Mouse (Mus musculus) liver, adult (tissue): ENCODE results near the gene Guca1b.

Experiments used
- GATA4 ChIP-seq: IDR thresholded peaks from 2 replicates; pipeline ENCODE4 v1.6.1; 2014; ENCODE audit warnings: mild to moderate bottlenecking, low read length; ENCODE audit not compliant: insufficient replicate concordance

Guca1b gene

GRCm38 (mm10) chr17:47385145-47385544, at the start of gene Guca1b:
TSS of gene Guca1b (plus strand) at chr17:47385393.
- no peak for TF ChIP-seq GATA4

GRCm38 (mm10) chr17:47343121-47343520, 42.1 kb upstream of the Guca1b start:
- no peak for TF ChIP-seq GATA4

GRCm38 (mm10) chr17:47349721-47350319, 35.4 kb upstream of the Guca1b start:
- no peak for TF ChIP-seq GATA4

- TF ChIP-seq GATA4, result no peak
Observed at GRCm38 (mm10) chr17:47359964-47360363, 25.2 kb upstream of the Guca1b start.

GRCm38 (mm10) chr17:47361343-47361742, 23.9 kb upstream of the Guca1b start:
- TF ChIP-seq GATA4, result no peak

GRCm38 (mm10) chr17:47368401-47369086, 16.6 kb upstream of the Guca1b start, which contains the start of gene Mrps10:
TSS of gene Mrps10 (plus strand) at chr17:47368887.
- no peak for TF ChIP-seq GATA4

GRCm38 (mm10) chr17:47369087-47369443, 16.1 kb upstream of the Guca1b start:
- no peak for TF ChIP-seq GATA4

- TF ChIP-seq GATA4, result no peak
Observed at GRCm38 (mm10) chr17:47371451-47371850, 13.7 kb upstream of the Guca1b start.

GRCm38 (mm10) chr17:47373991-47374390, 11.2 kb upstream of the Guca1b start:
- TF ChIP-seq GATA4, result no peak

GRCm38 (mm10) chr17:47376779-47377280, 8.4 kb upstream of the Guca1b start:
- TF ChIP-seq GATA4, result no peak

- no peak for TF ChIP-seq GATA4
Observed at GRCm38 (mm10) chr17:47378133-47378532, 7.1 kb upstream of the Guca1b start.

GRCm38 (mm10) chr17:47381917-47382316, 3.3 kb upstream of the Guca1b start:
- no peak for TF ChIP-seq GATA4

GRCm38 (mm10) chr17:47383266-47383665, 1.9 kb upstream of the Guca1b start:
- no peak for TF ChIP-seq GATA4

GRCm38 (mm10) chr17:47384064-47384463, 1.1 kb upstream of the Guca1b start:
- no peak for TF ChIP-seq GATA4

- TF ChIP-seq GATA4, result no peak
Observed at GRCm38 (mm10) chr17:47386649-47387048, 1.5 kb downstream of the Guca1b start.

- TF ChIP-seq GATA4, result no peak
Observed at GRCm38 (mm10) chr17:47394223-47394869, 9.2 kb downstream of the Guca1b start.
